Mouse (Mus musculus) E14TG2a.4 (cell line): Measurements from ENCODE around the gene Gm21887.
"Not testable (repeated sequence)": the region's sequence is repeated elsewhere in the genome, so short reads cannot be mapped to it uniquely, and the experiment has no call there.

Experiments used
- CTCF ChIP-seq: conservative IDR thresholded peaks from 2 replicates; pipeline ENCODE4 v1.5.1; 2014; ENCODE audit warnings: low read length
- NANOG ChIP-seq: IDR thresholded peaks from 2 replicates; pipeline ENCODE4 v1.6.1; 2014; ENCODE audit warnings: borderline replicate concordance, low read length, mixed read lengths
- POU5F1 ChIP-seq: IDR thresholded peaks from 2 replicates; pipeline ENCODE4 v1.6.1; 2014; ENCODE audit warnings: low read length, borderline replicate concordance

DNA sequence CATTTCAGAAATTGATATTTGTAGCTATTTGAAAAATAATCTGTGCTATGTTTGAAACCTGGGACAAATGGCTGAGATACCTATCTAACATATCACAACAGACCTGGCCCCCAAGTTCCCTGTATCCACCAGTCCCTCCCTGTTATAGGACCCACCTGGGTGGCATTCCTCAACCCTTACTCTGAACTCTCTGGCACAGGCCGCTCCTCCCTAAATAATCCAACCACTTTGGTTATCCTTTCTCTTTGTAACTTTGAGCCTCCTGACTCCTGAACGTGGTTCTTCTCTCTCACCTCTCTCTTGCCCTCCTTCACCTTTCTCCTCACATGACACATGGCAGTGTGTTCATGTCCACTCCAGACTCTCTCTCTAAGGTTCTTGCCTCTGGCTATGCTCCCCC lies 37.3 kb upstream of the Gm21887 start:
- TF ChIP-seq CTCF, POU5F1, NANOG: not testable (repeated sequence)
